Mouse (Mus musculus): ENCODE measurements at regions not wholly inside any gene's neighbourhood (a gene's known extent, or its start where the extent isn't known, plus 50 kb on each side); places are given as distances from the start of the nearest gene placed in this dataset.
A peak's percentile ranks its signal among the peaks of the same experiment; 100 is the strongest.

- ATAC-seq (ENCODE audit: low FRiP score, low read depth): no peak
- 85% methylated on average over 6 of the region's 6 CpGs for WGBS
- no peak overlapping the region for H3K27ac ChIP-seq (replicated peaks; ENCODE audit: low read depth, low read length)
These were observed 108.1 kb upstream of the Dcbld2 start for GRCm38 (mm10) chr16:58300098-58300497.

DNA sequence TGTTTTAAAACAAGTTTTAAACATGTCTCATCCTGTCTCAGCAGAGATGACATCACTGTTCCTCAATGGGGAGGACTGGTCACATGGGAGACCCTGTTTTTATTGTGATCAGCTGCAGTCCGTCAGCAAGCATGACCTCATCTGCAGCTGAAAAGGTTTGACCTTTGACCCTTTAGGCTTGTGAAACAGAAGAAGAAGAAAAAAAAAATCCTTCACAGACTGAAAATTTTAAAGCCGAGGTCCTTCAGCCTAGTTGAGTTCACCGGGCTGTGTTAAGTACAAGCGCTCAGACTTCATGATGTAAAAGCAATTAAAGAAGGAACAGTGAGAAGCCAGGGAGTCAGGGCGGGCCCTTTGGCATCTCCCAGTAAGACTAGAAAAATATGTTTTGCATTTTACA, 104.7 kb upstream of the Dcbld2 start:
- Histone ChIP-seq H3K36me3 (ENCODE audit: control insufficient read depth, insufficient read depth, low read length) (no peaks in the 10 kb centered on the region), H3K4me2 (replicated peaks; ENCODE audit: low read depth, low read length, severe bottlenecking) (no peak overlapping the region), H3K27me3 (ENCODE audit: control insufficient read depth, insufficient read depth, low read length) (no peaks in the 10 kb centered on the region), H3K4me3 (replicated peaks; ENCODE audit: low read length) (no peak overlapping the region), H3K27ac (replicated peaks; ENCODE audit: low read depth, low read length) (no peak overlapping the region), H3K9me3 (ENCODE audit: control insufficient read depth, low read length) (no peaks in the 10 kb centered on the region), H3K9ac (ENCODE audit: low read depth, low read length, severe bottlenecking) (no peak overlapping the region), H3K4me1 (ENCODE audit: control insufficient read depth, insufficient read depth, low read length) (no peaks in the 10 kb centered on the region)
- WGBS: 30% methylated on average over 5 of the region's 5 CpGs
- TF ChIP-seq POLR2A (IDR thresholded peaks at IDR 0.05; ENCODE audit: borderline replicate concordance, extremely low read depth, insufficient read depth, insufficient read length): no peak
- DNase-seq (ENCODE audit: low spot score) (peak; percentile 52), ATAC-seq (ENCODE audit: low FRiP score, low read depth) (peak; percentile 47; the same call in 1 of the 2 replicates)

More at GRCm38 (mm10) chr16:58300098-58300497, 108.1 kb upstream of the Dcbld2 start:
- H3K27me3 ChIP-seq (ENCODE audit: control insufficient read depth, insufficient read depth, low read length): no peaks in the 10 kb centered on the region
- no peaks in the 10 kb centered on the region for H3K36me3 ChIP-seq (ENCODE audit: control insufficient read depth, insufficient read depth, low read length)
- DNase-seq (ENCODE audit: low spot score): no peak
- H3K4me3 ChIP-seq (replicated peaks; ENCODE audit: low read length): no peak overlapping the region
- no peak overlapping the region for H3K4me2 ChIP-seq (replicated peaks; ENCODE audit: low read depth, low read length, severe bottlenecking)
- no peaks in the 10 kb centered on the region for H3K9me3 ChIP-seq (ENCODE audit: control insufficient read depth, low read length)
- TF ChIP-seq POLR2A (IDR thresholded peaks at IDR 0.05; ENCODE audit: borderline replicate concordance, extremely low read depth, insufficient read depth, insufficient read length): no peak
- no peak overlapping the region for H3K9ac ChIP-seq (ENCODE audit: low read depth, low read length, severe bottlenecking)
- no peaks in the 10 kb centered on the region for H3K4me1 ChIP-seq (ENCODE audit: control insufficient read depth, insufficient read depth, low read length)

GRCm38 (mm10) chr16:58316889-58317455, 91.3 kb upstream of the Dcbld2 start:
- H3K36me3 ChIP-seq (ENCODE audit: control insufficient read depth, insufficient read depth, low read length): no peaks in the 10 kb centered on the region
- TF ChIP-seq POLR2A (IDR thresholded peaks at IDR 0.05; ENCODE audit: borderline replicate concordance, extremely low read depth, insufficient read depth, insufficient read length): no peak
- no peaks in the 10 kb centered on the region for H3K4me1 ChIP-seq (ENCODE audit: control insufficient read depth, insufficient read depth, low read length)
- H3K4me2 ChIP-seq (replicated peaks; ENCODE audit: low read depth, low read length, severe bottlenecking): no peak overlapping the region
- H3K4me3 ChIP-seq (replicated peaks; ENCODE audit: low read length): no peak overlapping the region
- ATAC-seq (ENCODE audit: low FRiP score, low read depth) (no peak), DNase-seq (ENCODE audit: low spot score) (no peak)
- H3K9me3 ChIP-seq (ENCODE audit: control insufficient read depth, low read length): no peaks in the 10 kb centered on the region
- no peak overlapping the region for H3K9ac ChIP-seq (ENCODE audit: low read depth, low read length, severe bottlenecking)
- no peaks in the 10 kb centered on the region for H3K27me3 ChIP-seq (ENCODE audit: control insufficient read depth, insufficient read depth, low read length)
- H3K27ac ChIP-seq (replicated peaks; ENCODE audit: low read depth, low read length): no peak overlapping the region
- WGBS: 66% methylated on average over 6 of the region's 6 CpGs

- DNase-seq (ENCODE audit: low spot score): no peak
- no peaks in the 10 kb centered on the region for H3K9me3 ChIP-seq (ENCODE audit: control insufficient read depth, low read length)
- H3K36me3 ChIP-seq (ENCODE audit: control insufficient read depth, insufficient read depth, low read length): no peaks in the 10 kb centered on the region
- WGBS: 71% methylated on average over 3 of the region's 3 CpGs
- H3K4me3 ChIP-seq (replicated peaks; ENCODE audit: low read length): no peak overlapping the region
- TF ChIP-seq POLR2A (IDR thresholded peaks at IDR 0.05; ENCODE audit: borderline replicate concordance, extremely low read depth, insufficient read depth, insufficient read length): no peak
- H3K4me1 ChIP-seq (ENCODE audit: control insufficient read depth, insufficient read depth, low read length): no peaks in the 10 kb centered on the region
- no peak overlapping the region for H3K9ac ChIP-seq (ENCODE audit: low read depth, low read length, severe bottlenecking)
- no peak overlapping the region for H3K27ac ChIP-seq (replicated peaks; ENCODE audit: low read depth, low read length)
- no peaks in the 10 kb centered on the region for H3K27me3 ChIP-seq (ENCODE audit: control insufficient read depth, insufficient read depth, low read length)
- no peak for ATAC-seq (ENCODE audit: low FRiP score, low read depth)
- H3K4me2 ChIP-seq (replicated peaks; ENCODE audit: low read depth, low read length, severe bottlenecking): no peak overlapping the region
These were observed 77.2 kb upstream of the Dcbld2 start for GRCm38 (mm10) chr16:58331087-58331486.

GRCm38 (mm10) chr16:58343921-58344320, 64.3 kb upstream of the Dcbld2 start:
- Histone ChIP-seq H3K27me3 (ENCODE audit: control insufficient read depth, insufficient read depth, low read length) (no peaks in the 10 kb centered on the region), H3K4me2 (replicated peaks; ENCODE audit: low read depth, low read length, severe bottlenecking) (no peak overlapping the region), H3K27ac (replicated peaks; ENCODE audit: low read depth, low read length) (no peak overlapping the region), H3K9ac (ENCODE audit: low read depth, low read length, severe bottlenecking) (no peak overlapping the region), H3K4me1 (ENCODE audit: control insufficient read depth, insufficient read depth, low read length) (peaks cover 2% of the 10 kb centered on the region; the same call in 1 of the 2 replicates), H3K9me3 (ENCODE audit: control insufficient read depth, low read length) (no peaks in the 10 kb centered on the region), H3K4me3 (replicated peaks; ENCODE audit: low read length) (no peak overlapping the region), H3K36me3 (ENCODE audit: control insufficient read depth, insufficient read depth, low read length) (no peaks in the 10 kb centered on the region)
- WGBS: 89% methylated on average over 5 of the region's 5 CpGs
- no peak for TF ChIP-seq POLR2A (IDR thresholded peaks at IDR 0.05; ENCODE audit: borderline replicate concordance, extremely low read depth, insufficient read depth, insufficient read length)
- ATAC-seq (ENCODE audit: low FRiP score, low read depth) (no peak), DNase-seq (ENCODE audit: low spot score) (no peak)

Measured in limb, embryonic 14.5 days (tissue).